Mouse (Mus musculus) cerebellum, adult 8-10 months (tissue): ENCODE results near the gene Pde4b.
"Not testable (repeated sequence)": the region's sequence is repeated elsewhere in the genome, so short reads cannot be mapped to it uniquely, and the experiment has no call there.

Experiments
- DNase-seq: peaks from one replicate; pipeline ENCODE4 v3.0.0; 2022

Gene Pde4b

GRCm38 (mm10) chr4:102087091-102087565 is at the start of gene Pde4b:
Pde4b (plus strand) TSS chr4:102087543.
- no peak for DNase-seq

- no peak for DNase-seq
These were observed 47.2 kb upstream of the Pde4b start for GRCm38 (mm10) chr4:102040190-102040589.

DNA sequence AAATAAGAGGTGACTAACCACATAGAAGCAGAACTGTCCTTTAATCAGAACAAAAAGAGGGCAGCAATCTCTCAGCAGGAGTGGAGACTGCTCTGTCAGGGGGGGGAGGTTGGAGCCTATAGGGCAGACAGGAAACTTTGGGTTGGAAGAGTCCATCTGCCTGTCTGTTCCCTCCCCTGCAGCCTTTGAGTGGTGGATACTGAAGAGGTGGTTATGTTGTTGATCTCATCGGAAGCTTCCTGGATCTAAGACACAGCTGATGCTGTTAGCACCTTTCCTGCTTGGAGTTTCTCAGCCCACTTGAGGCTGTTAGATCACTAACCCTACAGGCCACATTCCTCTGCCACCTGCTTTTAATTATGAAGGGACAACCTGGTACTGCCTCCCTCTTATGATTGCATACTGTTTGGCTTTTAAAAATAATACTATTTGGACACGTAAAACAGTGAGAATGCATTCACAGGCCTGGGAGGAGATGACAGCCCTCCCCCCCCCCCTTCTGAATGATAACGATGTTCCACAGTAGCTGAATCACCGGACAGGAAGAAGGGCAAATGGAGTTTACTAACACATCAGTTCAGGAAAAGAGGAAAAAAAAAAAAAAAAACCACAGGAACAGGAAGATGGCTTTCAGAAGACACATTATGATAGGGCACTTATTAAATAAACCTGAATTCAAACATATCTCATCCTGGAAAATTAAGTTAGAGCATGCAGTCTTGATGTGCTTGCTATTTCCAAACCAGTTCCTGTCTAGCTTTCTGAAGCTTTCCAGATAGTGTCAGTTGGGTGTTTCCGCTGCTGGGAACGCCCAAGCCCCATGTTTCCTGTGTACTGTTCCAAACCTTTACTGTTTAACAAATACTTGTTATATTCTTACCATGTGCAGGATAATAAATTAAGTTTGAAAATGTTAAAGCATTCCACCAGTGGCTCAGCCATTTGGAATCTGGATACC is 41.9 kb upstream of the Pde4b start:
- no peak for DNase-seq

DNA sequence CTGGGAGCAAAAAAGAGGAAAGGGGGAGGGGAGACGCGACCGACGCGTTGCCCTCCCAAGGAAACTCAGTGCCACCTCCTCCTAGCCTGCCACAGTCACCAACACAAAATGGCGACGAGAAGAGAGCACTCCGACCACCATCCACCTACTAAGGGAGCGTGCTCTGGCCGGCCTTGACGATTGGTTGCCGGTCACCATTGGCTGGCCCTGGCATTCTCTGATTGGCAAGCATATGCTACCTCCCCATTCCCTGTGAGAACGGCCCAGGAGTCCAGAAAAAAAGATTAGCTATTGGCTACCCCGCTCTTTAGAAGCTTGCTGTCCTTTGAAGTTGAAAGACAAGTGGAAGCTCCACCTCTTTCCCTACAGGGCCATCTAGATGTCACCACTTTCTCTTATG is 38.0 kb upstream of the Pde4b start:
- not testable (repeated sequence) for DNase-seq

GRCm38 (mm10) chr4:102061322-102061721 is 26.0 kb upstream of the Pde4b start:
- no peak for DNase-seq

GRCm38 (mm10) chr4:102069314-102069713 is 18.0 kb upstream of the Pde4b start:
- no peak for DNase-seq

DNA sequence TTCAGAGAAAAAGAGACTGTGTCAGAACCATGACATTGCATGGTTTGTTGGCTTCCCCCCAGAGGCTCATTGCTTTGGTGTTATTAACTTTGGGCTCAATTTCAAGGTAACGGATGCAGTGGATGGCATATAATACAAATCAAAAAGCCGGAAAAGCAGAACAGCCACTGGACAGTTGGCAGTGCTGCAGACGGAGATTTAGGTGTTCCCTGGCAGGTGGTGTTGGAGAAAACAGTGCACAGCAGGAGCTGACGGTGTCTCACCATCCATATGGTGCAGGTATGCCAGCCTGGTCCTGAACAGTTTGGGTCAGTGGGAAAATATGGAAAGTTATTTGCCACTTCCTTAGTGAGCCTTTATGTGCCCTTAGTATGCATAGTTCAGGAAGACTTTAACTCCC is 1.0 kb upstream of the Pde4b start:
- peak; percentile 66 for DNase-seq

- DNase-seq, result peak; percentile 79
These were observed 357 bp downstream of the Pde4b start for GRCm38 (mm10) chr4:102087566-102088234.

GRCm38 (mm10) chr4:102088235-102088867 is 1.0 kb downstream of the Pde4b start:
- peak; percentile 58 for DNase-seq

DNA sequence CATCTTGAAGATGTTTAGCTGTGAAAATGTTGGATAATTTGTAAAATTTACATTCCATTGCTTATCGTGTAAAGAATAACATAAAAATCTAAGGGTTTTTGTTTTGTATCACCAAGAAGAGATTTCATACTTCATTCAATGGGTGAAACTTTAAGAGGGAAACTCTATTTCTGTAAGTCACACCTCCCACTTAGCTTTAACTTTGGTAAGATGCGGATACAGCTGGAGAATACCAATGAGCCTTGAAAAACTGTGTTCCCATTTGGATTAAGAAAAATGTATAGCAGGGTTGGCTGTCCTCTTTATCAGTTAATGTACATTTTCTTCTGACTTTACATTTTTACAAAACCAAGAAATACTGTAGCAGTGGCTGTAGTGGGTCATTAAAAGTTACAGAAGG is 8.5 kb downstream of the Pde4b start:
- no peak for DNase-seq

- no peak for DNase-seq
These were observed 14.9 kb downstream of the Pde4b start for GRCm38 (mm10) chr4:102102241-102102640.

GRCm38 (mm10) chr4:102104534-102105014 is 17.2 kb downstream of the Pde4b start:
- DNase-seq, result peak; percentile 65

DNA sequence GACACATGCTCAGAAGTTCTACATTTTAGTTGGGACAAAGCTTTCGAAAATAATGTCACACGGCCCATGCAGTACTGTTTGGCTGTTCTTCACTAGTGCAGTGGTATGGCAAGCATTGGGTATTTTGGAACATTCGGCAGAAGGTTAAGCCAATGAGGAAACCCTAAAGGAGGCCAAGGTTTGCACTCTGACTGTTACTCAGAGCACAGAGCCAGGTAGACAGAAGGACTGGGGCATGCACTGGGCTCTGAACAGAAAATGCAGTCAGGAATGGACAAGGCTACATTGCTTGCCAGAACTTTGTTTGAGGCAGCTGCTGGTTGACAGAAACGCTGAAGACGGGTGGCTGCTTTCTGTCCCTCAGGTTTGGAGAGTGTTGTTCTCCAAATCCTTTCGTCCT is 19.4 kb downstream of the Pde4b start:
- peak; percentile 76 for DNase-seq

GRCm38 (mm10) chr4:102119454-102119853 is 32.1 kb downstream of the Pde4b start:
- DNase-seq, result no peak

GRCm38 (mm10) chr4:102136366-102136849 is 49.1 kb downstream of the Pde4b start:
- DNase-seq, result no peak

DNA sequence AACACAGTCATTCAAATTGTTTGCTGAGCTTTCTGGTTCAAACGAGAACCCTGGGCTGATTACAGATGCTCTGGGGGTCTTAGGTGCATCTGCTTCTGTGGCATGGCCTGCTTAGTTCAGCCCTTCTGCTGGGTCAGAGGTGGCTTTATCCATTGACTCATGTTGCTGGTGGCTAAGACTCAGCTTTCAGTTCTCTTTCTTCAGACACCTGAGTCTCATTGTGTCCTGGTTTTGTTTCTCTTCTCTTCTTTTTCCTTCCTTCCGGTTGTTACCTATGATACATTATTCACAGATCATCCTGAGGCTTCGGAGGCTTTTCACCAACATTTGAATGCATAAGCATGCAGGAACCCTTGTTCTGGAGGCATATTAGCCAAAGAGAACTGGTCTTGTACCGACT is 51.0 kb downstream of the Pde4b start:
- DNase-seq, result no peak

DNA sequence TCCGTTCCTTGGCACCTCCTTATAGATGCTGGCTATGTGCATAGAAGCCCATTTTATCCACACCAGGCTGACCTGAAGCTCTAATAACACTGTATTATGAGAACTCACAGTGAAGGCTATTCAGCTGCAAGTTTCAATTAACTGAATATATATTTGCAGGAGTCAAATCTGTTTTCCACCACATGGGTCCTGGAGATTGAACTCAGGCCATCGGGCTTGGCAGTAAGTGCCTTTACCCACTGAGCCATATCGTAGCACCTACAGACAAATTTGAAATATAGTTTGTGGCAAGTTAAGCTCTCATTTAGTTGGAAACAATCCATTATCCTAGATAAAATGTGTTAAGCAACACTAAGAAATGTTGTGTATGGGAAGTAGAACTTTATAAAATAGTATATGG is 53.9 kb downstream of the Pde4b start:
- DNase-seq, result no peak

GRCm38 (mm10) chr4:102148766-102149165 is 61.4 kb downstream of the Pde4b start:
- DNase-seq, result no peak

- DNase-seq, result no peak
These were observed 71.8 kb downstream of the Pde4b start for GRCm38 (mm10) chr4:102159178-102159577.

GRCm38 (mm10) chr4:102171636-102172035 is 84.3 kb downstream of the Pde4b start:
- DNase-seq, result no peak

DNA sequence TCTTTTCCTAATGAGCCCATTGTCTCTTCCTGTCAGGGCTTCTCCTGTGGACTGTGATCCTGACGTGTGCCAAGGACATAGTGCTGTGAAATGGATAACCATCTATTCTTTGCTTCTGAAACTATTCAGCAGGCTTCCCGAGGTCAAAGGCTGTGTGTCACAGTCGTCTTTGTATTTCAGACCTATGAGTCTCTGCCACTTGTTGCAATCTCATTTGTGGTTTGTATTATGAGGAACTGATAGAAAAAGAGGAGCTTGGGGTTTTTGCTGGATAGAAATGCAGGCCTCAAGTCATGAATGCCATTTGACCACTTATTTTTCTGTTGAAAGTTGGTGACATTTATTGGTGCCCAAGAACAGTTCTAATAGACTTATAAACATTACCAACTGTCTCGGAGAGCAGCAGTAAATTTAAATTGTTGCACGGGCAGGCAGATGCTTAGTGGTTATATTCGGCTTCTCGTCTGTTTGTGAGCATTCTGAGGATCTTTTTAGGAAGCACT is 85.4 kb downstream of the Pde4b start:
- DNase-seq, result no peak

DNA sequence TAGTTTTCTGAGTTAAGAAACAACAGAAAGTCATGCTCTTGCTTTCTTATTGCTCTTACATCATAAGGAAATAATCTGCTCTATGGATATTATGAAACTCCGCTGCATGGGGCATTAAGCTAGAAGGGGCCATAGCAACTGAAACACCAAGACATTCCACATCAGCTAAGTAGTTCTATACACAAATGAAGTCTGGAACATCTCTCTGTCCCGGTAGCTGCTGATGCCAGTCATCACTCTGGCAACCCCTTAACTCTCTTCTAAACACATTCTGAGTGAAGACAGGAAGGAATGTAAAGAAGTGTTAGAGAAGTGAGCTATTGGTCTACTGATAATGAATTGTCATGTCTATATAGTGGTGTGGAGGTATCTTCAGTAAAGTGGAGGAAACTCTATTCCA is 88.6 kb downstream of the Pde4b start:
- no peak for DNase-seq

DNA sequence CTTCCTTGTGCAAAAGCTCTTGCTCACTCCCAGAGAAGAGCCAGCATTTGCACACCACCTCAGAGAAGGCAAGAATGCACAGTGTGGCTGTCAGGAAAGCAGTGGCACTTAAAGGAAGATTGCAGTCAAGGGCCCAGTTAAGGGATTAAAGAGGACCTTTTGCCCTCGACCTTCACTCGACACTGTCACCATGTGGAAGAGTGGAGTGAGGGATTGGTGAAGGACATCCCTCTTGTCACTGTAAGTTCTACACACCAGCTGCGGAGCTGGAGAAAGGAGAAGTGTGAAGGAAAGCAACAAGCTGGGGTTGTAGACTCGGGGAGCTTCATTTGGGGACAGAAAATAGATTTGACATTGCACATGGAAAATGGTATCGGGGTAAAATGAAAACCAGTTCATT is 89.9 kb downstream of the Pde4b start:
- no peak for DNase-seq
